Mouse (Mus musculus): ENCODE measurements around the gene Nln. TPM values are rescaled to one million over a fixed set of nuclear protein-coding genes. Genes with fewer than 3 reads are reported as not detected.
A peak's percentile ranks its signal among the peaks of the same experiment; 100 is the strongest.

Gene Nln
- polyA plus RNA-seq, 1 experiment from 2014 or later, result 15.9 TPM

GRCm38 (mm10) chr13:104023356-104023911, 86.0 kb downstream of the Nln start:
- H3K27me3 ChIP-seq (ENCODE audit: low read depth, poor library complexity, severe bottlenecking), result peaks cover 7% of the 10 kb centered on the region
- H3K9me3 ChIP-seq (replicated peaks), result peaks cover 4% of the 10 kb centered on the region; the same call in 1 of the 2 replicates
- no peak overlapping the region for H3K27ac ChIP-seq (replicated peaks)
- no peak for DNase-seq (ENCODE audit: low spot score)
- peaks cover 28% of the 10 kb centered on the region for H3K4me1 ChIP-seq
- H3K36me3 ChIP-seq, result peaks cover 5% of the 10 kb centered on the region; the same call in 1 of the 2 replicates
- 79% methylated on average over 11 of the region's 11 CpGs for WGBS
- H3K4me3 ChIP-seq, result no peak overlapping the region

- DNase-seq (ENCODE audit: low spot score), result no peak
- peaks cover 35% of the 10 kb centered on the region for H3K4me1 ChIP-seq
- WGBS, result 31% methylated on average over 7 of the region's 7 CpGs
- H3K9me3 ChIP-seq (replicated peaks), result peaks cover 4% of the 10 kb centered on the region; the same call in 1 of the 2 replicates
- peaks cover 41% of the 10 kb centered on the region for H3K27me3 ChIP-seq (ENCODE audit: low read depth, poor library complexity, severe bottlenecking)
- H3K4me3 ChIP-seq, result no peak overlapping the region
- H3K36me3 ChIP-seq, result peaks cover 5% of the 10 kb centered on the region; the same call in 1 of the 2 replicates
- H3K27ac ChIP-seq (replicated peaks), result 0 out of 2 replicates have a peak overlapping the region, but pooled peaks have one; percentile 9
Measured at GRCm38 (mm10) chr13:104018466-104019076, 90.8 kb downstream of the Nln start.

GRCm38 (mm10) chr13:104015246-104016105, 93.9 kb downstream of the Nln start:
- 91% methylated on average over 18 of the region's 18 CpGs for WGBS
- peaks cover 5% of the 10 kb centered on the region; the same call in 1 of the 2 replicates for H3K36me3 ChIP-seq
- DNase-seq (ENCODE audit: low spot score), result no peak
- peaks cover 34% of the 10 kb centered on the region for H3K27me3 ChIP-seq (ENCODE audit: low read depth, poor library complexity, severe bottlenecking)
- H3K9me3 ChIP-seq (replicated peaks), result peaks cover 4% of the 10 kb centered on the region; the same call in 1 of the 2 replicates
- H3K4me1 ChIP-seq, result peaks cover 29% of the 10 kb centered on the region
- H3K4me3 ChIP-seq, result no peak overlapping the region
- no peak overlapping the region for H3K27ac ChIP-seq (replicated peaks)

- Histone ChIP-seq H3K4me3 (no peak overlapping the region), H3K27me3 (ENCODE audit: low read depth, poor library complexity, severe bottlenecking) (peaks cover 34% of the 10 kb centered on the region), H3K9me3 (replicated peaks) (no peaks in the 10 kb centered on the region), H3K4me1 (peaks cover 23% of the 10 kb centered on the region), H3K27ac (replicated peaks) (no peak overlapping the region), H3K36me3 (no peaks in the 10 kb centered on the region)
- no peak for DNase-seq (ENCODE audit: low spot score)
- WGBS, result 87% methylated on average over 11 of the region's 11 CpGs
Measured at GRCm38 (mm10) chr13:104014038-104014437, 95.4 kb downstream of the Nln start.

- Histone ChIP-seq H3K4me1 (peaks cover 17% of the 10 kb centered on the region), H3K36me3 (no peaks in the 10 kb centered on the region), H3K4me3 (no peak overlapping the region), H3K27ac (replicated peaks) (no peak overlapping the region), H3K27me3 (ENCODE audit: low read depth, poor library complexity, severe bottlenecking) (peaks cover 34% of the 10 kb centered on the region), H3K9me3 (replicated peaks) (no peaks in the 10 kb centered on the region)
- 84% methylated on average over 6 of the region's 6 CpGs for WGBS
- no peak for DNase-seq (ENCODE audit: low spot score)
Measured at GRCm38 (mm10) chr13:104013380-104013779, 96.0 kb downstream of the Nln start.

- Histone ChIP-seq H3K4me1 (peaks cover 7% of the 10 kb centered on the region; the same call in 1 of the 2 replicates), H3K27ac (replicated peaks) (no peak overlapping the region), H3K36me3 (no peaks in the 10 kb centered on the region), H3K27me3 (ENCODE audit: low read depth, poor library complexity, severe bottlenecking) (peaks cover 34% of the 10 kb centered on the region), H3K9me3 (replicated peaks) (no peaks in the 10 kb centered on the region), H3K4me3 (no peak overlapping the region)
- 92% methylated on average over 11 of the region's 11 CpGs for WGBS
- DNase-seq (ENCODE audit: low spot score), result no peak
Measured at GRCm38 (mm10) chr13:104012214-104012833, 97.1 kb downstream of the Nln start.

DNA sequence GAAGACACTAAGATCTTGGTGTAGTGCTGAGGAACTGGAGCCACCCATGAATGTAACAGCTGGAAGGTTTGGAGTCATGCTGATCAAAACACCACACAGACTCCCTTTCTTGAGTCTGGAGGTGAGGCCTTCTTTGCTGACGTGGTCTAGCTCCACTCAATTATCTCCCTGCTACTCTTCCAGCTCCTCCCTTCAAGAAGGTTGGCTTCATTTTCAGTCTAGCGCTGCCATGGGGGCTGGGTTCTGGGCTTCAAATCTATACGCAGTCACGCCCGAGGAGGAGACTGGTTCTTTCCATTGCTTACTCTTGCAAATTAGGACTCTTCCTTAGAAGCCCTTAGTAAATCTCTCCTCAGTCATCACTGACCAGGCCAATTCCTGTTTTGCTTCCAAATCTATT, 98.1 kb downstream of the Nln start:
- no peaks in the 10 kb centered on the region for H3K9me3 ChIP-seq (replicated peaks)
- H3K4me1 ChIP-seq, result 0 out of 2 replicates have a peak, but pooled peaks cover 3% of the 10 kb centered on the region
- no peak for DNase-seq (ENCODE audit: low spot score)
- H3K4me3 ChIP-seq, result no peak overlapping the region
- H3K36me3 ChIP-seq, result no peaks in the 10 kb centered on the region
- peaks cover 23% of the 10 kb centered on the region for H3K27me3 ChIP-seq (ENCODE audit: low read depth, poor library complexity, severe bottlenecking)
- H3K27ac ChIP-seq (replicated peaks), result no peak overlapping the region
- WGBS, result 92% methylated on average over 5 of the region's 5 CpGs

DNA sequence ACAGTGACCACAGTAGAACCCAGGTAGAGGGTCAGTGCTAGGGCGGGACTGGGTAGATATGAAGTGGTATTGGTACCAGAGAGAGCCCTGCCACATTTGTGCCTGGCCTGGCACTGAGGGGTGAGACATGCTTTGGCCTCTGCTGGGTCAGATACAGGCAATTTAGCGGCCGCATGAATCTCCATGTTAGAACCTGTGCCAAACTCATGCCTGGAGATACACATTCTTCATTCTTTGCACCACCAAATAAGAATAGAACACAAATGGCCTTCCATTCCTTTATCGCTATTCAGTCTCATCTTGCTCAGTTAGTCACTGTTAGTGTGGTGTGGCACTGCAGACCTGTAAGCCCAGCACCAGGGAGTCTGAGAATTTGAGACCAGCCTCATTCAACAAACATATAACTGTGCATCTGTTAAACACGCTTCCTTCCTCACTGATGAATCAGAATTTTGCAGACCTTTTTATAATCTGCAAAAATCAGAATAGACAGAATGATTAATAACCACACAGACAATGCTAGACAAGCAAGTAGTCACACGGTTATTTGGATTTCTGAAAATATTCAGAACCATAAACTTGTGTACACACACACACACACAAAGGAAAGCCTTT, 104.1 kb downstream of the Nln start:
- H3K27me3 ChIP-seq (ENCODE audit: low read depth, poor library complexity, severe bottlenecking), result no peaks in the 10 kb centered on the region
- DNase-seq (ENCODE audit: low spot score), result no peak
- H3K4me3 ChIP-seq, result no peak overlapping the region
- H3K9me3 ChIP-seq (replicated peaks), result no peaks in the 10 kb centered on the region
- H3K27ac ChIP-seq (replicated peaks), result no peak overlapping the region
- H3K36me3 ChIP-seq, result no peaks in the 10 kb centered on the region
- no peaks in the 10 kb centered on the region for H3K4me1 ChIP-seq
- 93% methylated on average over 6 of the region's 6 CpGs for WGBS

DNA sequence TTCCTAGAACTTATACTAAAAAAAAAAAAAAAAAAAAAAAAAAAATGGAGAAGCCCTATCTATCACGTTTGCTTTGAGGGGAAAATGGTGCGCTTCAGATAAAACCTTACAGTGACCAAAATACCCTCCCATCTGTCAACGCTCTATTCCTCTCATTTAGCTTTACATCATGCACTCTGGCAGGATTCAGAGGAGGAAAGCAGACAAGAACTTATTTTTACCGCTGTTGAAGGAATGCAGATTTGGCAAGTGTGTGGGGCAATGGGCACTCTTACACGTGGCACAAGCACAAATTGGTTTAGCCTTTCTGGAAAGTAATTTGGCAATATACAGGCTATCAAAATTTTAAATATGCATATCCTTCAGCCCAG, 115.3 kb downstream of the Nln start:
- DNase-seq (ENCODE audit: low spot score), result no peak
- no peak overlapping the region for H3K27ac ChIP-seq (replicated peaks)
- WGBS, result 89% methylated on average over 5 of the region's 5 CpGs
- no peaks in the 10 kb centered on the region for H3K27me3 ChIP-seq (ENCODE audit: low read depth, poor library complexity, severe bottlenecking)
- H3K4me3 ChIP-seq, result no peak overlapping the region
- no peaks in the 10 kb centered on the region for H3K36me3 ChIP-seq
- peaks cover 11% of the 10 kb centered on the region for H3K9me3 ChIP-seq (replicated peaks)
- H3K4me1 ChIP-seq, result no peaks in the 10 kb centered on the region

DNA sequence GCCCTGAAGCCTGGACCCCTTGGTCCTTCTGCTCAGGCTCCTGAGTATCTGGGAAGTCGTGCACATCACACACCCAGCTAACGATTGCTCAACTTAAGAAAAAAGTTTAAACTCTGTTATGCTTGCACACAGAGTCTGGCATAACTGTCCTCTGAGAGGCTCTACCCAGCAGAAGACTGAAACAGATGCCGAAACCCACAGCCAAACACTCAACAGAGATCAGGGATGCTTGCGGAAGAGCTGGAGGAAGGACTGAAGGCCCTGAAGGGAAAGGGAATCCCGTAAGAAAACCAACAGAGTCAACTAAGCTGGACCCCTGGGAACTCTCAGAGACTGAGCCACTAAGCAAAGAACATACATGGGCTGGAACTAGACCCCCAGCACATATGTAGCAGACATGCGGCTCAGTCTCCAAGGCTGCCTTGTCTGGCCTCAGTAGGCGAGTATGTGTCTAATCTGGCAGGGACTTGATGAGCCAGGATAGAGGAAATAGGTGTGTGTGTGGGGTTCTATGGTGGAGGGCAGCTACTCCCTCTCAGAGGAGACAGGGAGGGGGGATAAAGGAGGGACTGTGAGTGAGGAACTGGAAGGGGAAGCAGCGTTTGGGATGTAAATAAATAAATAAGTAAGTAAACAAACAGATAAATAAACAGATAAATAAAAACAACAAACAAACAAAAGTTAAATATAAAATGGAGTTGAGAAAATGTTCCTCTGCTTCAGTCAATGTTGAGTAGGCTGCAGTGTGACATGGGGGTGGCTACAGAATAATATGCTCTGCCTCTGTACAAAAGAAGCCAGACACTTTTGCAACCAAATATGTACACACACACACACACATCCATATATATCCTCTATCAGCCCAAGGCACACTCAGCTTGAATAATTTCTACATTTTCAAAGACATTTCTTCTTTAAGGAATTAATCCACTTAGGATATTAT, 116.0 kb downstream of the Nln start:
- Histone ChIP-seq H3K4me1 (no peaks in the 10 kb centered on the region), H3K9me3 (replicated peaks) (peaks cover 11% of the 10 kb centered on the region), H3K27me3 (ENCODE audit: low read depth, poor library complexity, severe bottlenecking) (no peaks in the 10 kb centered on the region), H3K4me3 (no peak overlapping the region), H3K27ac (replicated peaks) (no peak overlapping the region), H3K36me3 (no peaks in the 10 kb centered on the region)
- DNase-seq (ENCODE audit: low spot score), result no peak
- 81% methylated on average over 8 of the region's 8 CpGs for WGBS

- 88% methylated on average over 4 of the region's 4 CpGs for WGBS
- no peak overlapping the region for H3K27ac ChIP-seq (replicated peaks)
- H3K36me3 ChIP-seq, result no peaks in the 10 kb centered on the region
- no peaks in the 10 kb centered on the region for H3K4me1 ChIP-seq
- H3K9me3 ChIP-seq (replicated peaks), result peaks cover 11% of the 10 kb centered on the region
- no peak for DNase-seq (ENCODE audit: low spot score)
- no peak overlapping the region for H3K4me3 ChIP-seq
- H3K27me3 ChIP-seq (ENCODE audit: low read depth, poor library complexity, severe bottlenecking), result no peaks in the 10 kb centered on the region
Measured at GRCm38 (mm10) chr13:103986660-103987059, 122.8 kb downstream of the Nln start.
